In genomic region chr11:4720393-4720792, GRCm38 (mm10) we compare ENCODE assay signal across 25 mouse cellular contexts. TPM values are rescaled to one million over a fixed set of nuclear protein-coding genes. Genes with fewer than 3 reads are reported as not detected.
DNase-seq lines count a peak whose midpoint lies in the region; ATAC-seq and TF ChIP-seq lines count a peak whose summit lies in the region.
"Had no signal": no experiment of that assay in that cellular context is flagged by ENCODE, and none has a peak within 500 bp of the region (broad histone marks: within the 10 kb centered on the region; RNA-seq: fewer than 3 reads in every experiment).

No protein-coding gene starts in this region.

- H3K4me1 ChIP-seq in forebrain, embryonic 14.5 days (ENCODE audit: control insufficient read depth, insufficient read depth, low read length): no peaks in the 10 kb centered on the region
- peaks cover 6% of the 10 kb centered on the region; the same call in 1 of the 2 replicates for H3K4me1 ChIP-seq in forebrain, embryonic 10.5 days
- H3K4me1 ChIP-seq: intestine, embryonic 15.5 days; midbrain, embryonic 12.5 days had no signal

- H3K4me2 ChIP-seq in forebrain, embryonic 14.5 days (ENCODE audit: low read length): no peak overlapping the region
- H3K4me2 ChIP-seq: embryonic facial prominence, embryonic 12.5 days; forebrain, embryonic 15.5 days; hindbrain, embryonic 15.5 days; intestine, embryonic 15.5 days; limb, embryonic 12.5 days; liver, embryonic 13.5 days; midbrain, embryonic 12.5 days; neural tube, embryonic 12.5 days; stomach, embryonic 15.5 days had no signal

- peak; percentile 11 for DNase-seq in forebrain, embryonic 14.5 days (ENCODE audit: low spot score)
- no peak for DNase-seq in forebrain, embryonic 10.5 days (ENCODE audit: extremely low spot score, low spot score)
- DNase-seq in left cerebral cortex, adult 2 months (ENCODE audit: extremely low spot score in 1 of 2, low spot score in 2 of 2): no peak
- DNase-seq in left cerebral cortex, postnatal 36 days (ENCODE audit: low spot score in 2 of 2): no peak
- DNase-seq in NIH3T3 (ENCODE audit: low read depth): peak; percentile 45
- DNase-seq in brain, embryonic 14.5 days (ENCODE audit: low read depth): peak; percentile 22
- DNase-seq in lung, postnatal 10 days: no peak
- DNase-seq: gastrocnemius, postnatal 25 days; kidney, adult 8-10 months; kidney, postnatal 14 days; liver, embryonic 13.5 days; right cerebral cortex, adult 18-20 months; right cerebral cortex, postnatal 4 days; thymus, postnatal 25 days had no signal

- H3K36me3 ChIP-seq in forebrain, embryonic 14.5 days (ENCODE audit: control insufficient read depth, insufficient read depth, low read length): peaks cover 20% of the 10 kb centered on the region
- peaks cover 31% of the 10 kb centered on the region for H3K36me3 ChIP-seq in forebrain, embryonic 10.5 days (replicated peaks)
- H3K36me3 ChIP-seq: hindbrain, embryonic 15.5 days had no signal

- no peak for TF ChIP-seq POLR2A in brain, embryonic 14.5 days (IDR thresholded peaks at IDR 0.05; ENCODE audit: borderline replicate concordance, extremely low read depth, insufficient read depth, insufficient read length, poor library complexity, severe bottlenecking)

- intact Hi-C loops in left cerebral cortex, adult 2 months (cut with DNase I): no loop called here
- intact Hi-C loops in left cerebral cortex, postnatal 36 days (cut with DNase I): no loop called here

- no peak overlapping the region for H3K9ac ChIP-seq in forebrain, embryonic 14.5 days (ENCODE audit: low read length)
- H3K9ac ChIP-seq: embryonic facial prominence, embryonic 12.5 days; forebrain, embryonic 15.5 days; hindbrain, embryonic 15.5 days; intestine, embryonic 15.5 days; limb, embryonic 12.5 days; liver, embryonic 13.5 days; midbrain, embryonic 12.5 days; neural tube, embryonic 12.5 days; stomach, embryonic 15.5 days had no signal

- no peak overlapping the region for H3K4me3 ChIP-seq in forebrain, embryonic 14.5 days (ENCODE audit: low read depth, low read length)
- no peak overlapping the region for H3K4me3 ChIP-seq in forebrain, embryonic 10.5 days
- H3K4me3 ChIP-seq in left cerebral cortex, adult 2 months: no peak overlapping the region
- H3K4me3 ChIP-seq: embryonic facial prominence, embryonic 12.5 days; forebrain, embryonic 15.5 days; hindbrain, embryonic 15.5 days; intestine, embryonic 15.5 days; limb, embryonic 12.5 days; liver, embryonic 13.5 days; midbrain, embryonic 12.5 days; neural tube, embryonic 12.5 days; stomach, embryonic 15.5 days had no signal

- WGBS in forebrain, embryonic 14.5 days: 69% methylated on average over 11 of the region's 11 CpGs
- 74% methylated on average over 11 of the region's 11 CpGs for WGBS in forebrain, embryonic 10.5 days

- ATAC-seq in forebrain, embryonic 14.5 days: no peak
- ATAC-seq: forebrain, embryonic 15.5 days had no signal

- no peaks in the 10 kb centered on the region for H3K9me3 ChIP-seq in forebrain, embryonic 14.5 days (replicated peaks; ENCODE audit: control insufficient read depth, low read length)
- H3K9me3 ChIP-seq in forebrain, embryonic 10.5 days: no peaks in the 10 kb centered on the region
- H3K9me3 ChIP-seq: embryonic facial prominence, embryonic 12.5 days; forebrain, embryonic 15.5 days; hindbrain, embryonic 15.5 days; intestine, embryonic 15.5 days; limb, embryonic 12.5 days; liver, embryonic 13.5 days; midbrain, embryonic 12.5 days; neural tube, embryonic 12.5 days; stomach, embryonic 15.5 days had no signal

- H3K27me3 ChIP-seq in forebrain, embryonic 14.5 days (replicated peaks; ENCODE audit: control insufficient read depth, insufficient read depth, low read length): no peaks in the 10 kb centered on the region
- H3K27me3 ChIP-seq in forebrain, embryonic 10.5 days (ENCODE audit: poor library complexity, severe bottlenecking): no peaks in the 10 kb centered on the region
- H3K27me3 ChIP-seq: embryonic facial prominence, embryonic 12.5 days; forebrain, embryonic 15.5 days; hindbrain, embryonic 15.5 days; intestine, embryonic 15.5 days; limb, embryonic 12.5 days; liver, embryonic 13.5 days; midbrain, embryonic 12.5 days; neural tube, embryonic 12.5 days; stomach, embryonic 15.5 days had no signal

- TF ChIP-seq CTCF in left cerebral cortex, adult 2 months (IDR thresholded peaks at IDR 0.05): no peak
- TF ChIP-seq CTCF in brain, embryonic 14.5 days (IDR thresholded peaks at IDR 0.05; ENCODE audit: borderline replicate concordance, extremely low read depth, insufficient read depth, insufficient read length): no peak

- H3K27ac ChIP-seq in forebrain, embryonic 14.5 days (ENCODE audit: low read depth, low read length): no peak overlapping the region
- H3K27ac ChIP-seq in forebrain, embryonic 10.5 days: no peak overlapping the region
- 0 out of 2 replicates have a peak overlapping the region, but pooled peaks have one; percentile 8 for H3K27ac ChIP-seq in left cerebral cortex, adult 2 months
- H3K27ac ChIP-seq: embryonic facial prominence, embryonic 12.5 days; hindbrain, embryonic 15.5 days; intestine, embryonic 15.5 days; limb, embryonic 12.5 days; liver, embryonic 13.5 days; midbrain, embryonic 12.5 days; neural tube, embryonic 12.5 days; stomach, embryonic 15.5 days had no signal

RNA-seq across cellular contexts. Expression of gene Zmat5, which starts 15.9 kb away (rescaled TPM):
- polyA plus RNA-seq in forebrain, embryonic 14.5 days (2014; fragmentation: Nextera tagmentation; extraction: Ambion mirVana): 77.3 and 92.4 TPM in 2 replicates
- 76.8 and 79.6 TPM in 2 replicates for polyA plus RNA-seq in forebrain, embryonic 10.5 days (2016; fragmentation: Nextera tagmentation; extraction: Ambion mirVana)
- total RNA-seq in left cerebral cortex, adult 2 months (2021): 10 to 100 TPM; 31.1 to 33.9 TPM
- 10 to 100 TPM; 31.8 to 32.9 TPM for total RNA-seq in left cerebral cortex, postnatal 36 days (2021)
- 40.2 and 57.7 TPM in 2 replicates for polyA plus RNA-seq in brain, embryonic 14.5 days (2012; rRNA removed)

RNA-seq across cellular contexts. Expression of gene Uqcr10, which starts 16.3 kb away (rescaled TPM):
- polyA plus RNA-seq in forebrain, embryonic 14.5 days (2014; fragmentation: Nextera tagmentation; extraction: Ambion mirVana): 538 and 693 TPM in 2 replicates
- 648 and 652 TPM in 2 replicates for polyA plus RNA-seq in forebrain, embryonic 10.5 days (2016; fragmentation: Nextera tagmentation; extraction: Ambion mirVana)
- total RNA-seq in left cerebral cortex, adult 2 months (2021): 100 to 1,000 TPM; 362 to 374 TPM
- 100 to 1,000 TPM; 360 to 388 TPM for total RNA-seq in left cerebral cortex, postnatal 36 days (2021)
- 554 and 676 TPM in 2 replicates for polyA plus RNA-seq in brain, embryonic 14.5 days (2012; rRNA removed)

RNA-seq across cellular contexts. Expression of gene Cabp7, which starts 26.2 kb away (rescaled TPM):
- 1.4 and 1.5 TPM in 2 replicates for polyA plus RNA-seq in forebrain, embryonic 14.5 days (2014; fragmentation: Nextera tagmentation; extraction: Ambion mirVana)
- polyA plus RNA-seq in forebrain, embryonic 10.5 days (2016; fragmentation: Nextera tagmentation; extraction: Ambion mirVana): 0.15 TPM in 1 of 2 replicates, not detected in the other
- total RNA-seq in left cerebral cortex, adult 2 months (2021): 10 to 100 TPM; 15.6 to 22.7 TPM
- total RNA-seq in left cerebral cortex, postnatal 36 days (2021): 10 to 100 TPM; 16.4 to 22.0 TPM
- 5.0 and 5.2 TPM in 2 replicates for polyA plus RNA-seq in brain, embryonic 14.5 days (2012; rRNA removed)
- total RNA-seq: heart, adult 8-10 months; heart, postnatal 25 days; megakaryocyte, adult 5-6 weeks had no signal
- polyA plus RNA-seq: liver, embryonic 13.5 days had no signal

Comparison
In these comparisons a context has a peak if more than half of its experiments do, and no peak if none do; other contexts are left out.
1. DNase-seq: peak in forebrain, embryonic 14.5 days (single experiment), NIH3T3 (single experiment) and brain, embryonic 14.5 days (single experiment); none in forebrain, embryonic 10.5 days (single experiment), left cerebral cortex, adult 2 months (0 of 2), left cerebral cortex, postnatal 36 days (0 of 2) and lung, postnatal 10 days (single experiment).